Mouse (Mus musculus): ENCODE measurements around the gene Gm21258. TPM values are rescaled to one million over a fixed set of nuclear protein-coding genes. Genes with fewer than 3 reads are reported as not detected.
"Not testable (repeated sequence)": the region's sequence is repeated elsewhere in the genome, so short reads cannot be mapped to it uniquely, and the experiment has no call there.

Gene Gm21258
- not detected for total RNA-seq (2021)
- long read RNA-seq, experiment 1: 0 reads
- long read RNA-seq, experiment 2: 0 reads

GRCm38 (mm10) chrY:52779740-52780139 is at the start of gene Gm21258:
TSS of gene Gm21258 (plus strand) at chrY:52780040.
- not testable (repeated sequence) for DNase-seq (ENCODE audit: low spot score in 2 of 2)

Measured in adrenal gland, postnatal 4 days (tissue).